Mouse (Mus musculus) adrenal gland, adult 10 weeks (tissue): ENCODE measurements around the gene Nenf. TPM values are rescaled to one million over a fixed set of nuclear protein-coding genes. Genes with fewer than 3 reads are reported as not detected.

Experiments
- polyA plus RNA-seq: library from polyadenylated mRNA; stranded (reverse); fragments of 350-450 nt; fragmentation: Illumina TruSeq; extraction: RNeasy Lipid Tissue Mini Kit (QIAGEN cat#74804); gene quantifications from one replicate; pipeline ENCODE4 v1.2.3, GENCODE M21; 2014; ENCODE audit warnings: low read depth, low replicate concordance

The Nenf gene
- polyA plus RNA-seq = not detected

GRCm38 (mm10) chr1:191317591-191318196, at the start of gene Nenf:
Nenf (minus strand) TSS chr1:191318194.

GRCm38 (mm10) chr1:191325726-191326232, 7.8 kb upstream of the Nenf start, which contains the start of gene Tmem206:
Tmem206 (plus strand) TSS chr1:191325912.

Other genes starting within 250 kb of the Nenf start
- not detected for gene Batf3, start 220.3 kb downstream of the Nenf start, polyA plus RNA-seq
- gene Fam71a, start 153.4 kb downstream of the Nenf start, polyA plus RNA-seq = not detected
- gene Atf3, start 100.2 kb downstream of the Nenf start, polyA plus RNA-seq = 0.99 TPM
- gene Tmem206, start 7.7 kb upstream of the Nenf start, polyA plus RNA-seq = 7.1 TPM
- 297 TPM for gene Ppp2r5a, start 85.1 kb upstream of the Nenf start, polyA plus RNA-seq